ENCODE assay signal across 8 mouse cellular contexts in the genomic region with DNA sequence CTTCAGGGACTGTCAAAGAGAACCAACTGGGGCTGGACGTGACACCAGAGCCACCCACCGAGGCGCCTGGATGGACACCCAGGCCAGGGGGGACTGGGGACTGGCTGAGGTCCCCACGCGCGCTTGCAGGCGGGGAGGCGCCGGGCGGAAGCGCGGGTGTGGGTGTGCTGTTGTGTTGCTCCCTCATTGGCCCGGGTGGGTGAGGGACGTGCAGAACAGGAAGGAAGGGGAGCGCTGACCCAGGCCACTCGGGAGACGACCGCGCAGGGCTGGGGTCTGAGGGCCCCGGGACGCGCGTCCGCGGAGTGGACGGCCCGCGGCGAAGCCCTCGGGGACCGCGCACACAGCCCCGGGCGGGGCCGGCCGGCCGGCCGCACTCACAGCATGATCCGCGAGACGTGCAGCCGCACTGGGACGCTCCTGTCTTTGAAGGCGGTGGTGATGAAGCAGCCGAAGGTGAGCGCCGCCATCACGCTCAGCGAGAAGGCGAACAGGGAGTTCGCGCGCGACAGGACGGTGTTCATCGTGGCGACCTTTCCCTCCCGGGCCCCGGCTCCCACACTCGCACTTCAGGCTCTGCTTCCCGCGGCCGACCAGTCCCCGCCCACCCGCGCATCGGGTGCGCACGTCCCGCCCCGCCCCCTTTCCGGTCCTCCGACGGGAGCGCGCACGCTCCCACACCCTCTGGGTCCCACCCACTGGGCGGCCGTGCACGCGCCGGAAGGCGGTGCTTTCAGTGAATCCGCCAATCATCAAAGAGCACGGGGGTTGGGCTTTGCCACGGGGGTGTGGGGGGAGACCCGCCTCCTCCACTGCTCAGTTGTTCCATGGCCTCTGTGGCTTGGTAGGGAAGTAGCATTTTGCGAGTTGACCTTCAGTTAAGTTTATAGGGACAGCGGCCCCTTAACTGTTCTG. TPM values are rescaled to one million over a fixed set of nuclear protein-coding genes. Genes with fewer than 3 reads are reported as not detected.
DNase-seq lines count a peak whose midpoint lies in the region; ATAC-seq lines count a peak whose summit lies in the region.

A gene (plus strand): TSS at position 199 of the 915 bp plus-strand sequence.
A gene (minus strand): TSS at position 617 of the 915 bp plus-strand sequence.

- no peaks in the 10 kb centered on the region for H3K36me3 ChIP-seq in hindbrain, embryonic 16.5 days (ENCODE audit: control insufficient read depth, insufficient read depth, low read length)
- H3K36me3 ChIP-seq in macrophage (ENCODE audit: inconsistent target), result no peaks in the 10 kb centered on the region

- peak; percentile 96 for ATAC-seq in hindbrain, embryonic 16.5 days

- WGBS in hindbrain, embryonic 16.5 days, result under 1% methylated on average over 62 of the region's 89 CpGs
- under 1% methylated on average over 62 of the region's 89 CpGs for WGBS in macrophage (ENCODE audit: missing documents)

- H3K79me2 ChIP-seq in macrophage (ENCODE audit: inconsistent target), result peaks cover 46% of the 10 kb centered on the region

- H3K9ac ChIP-seq in hindbrain, embryonic 16.5 days (ENCODE audit: low read depth, low read length), result peak within 1 kb of the TSS; percentile 97

- DNase-seq in WW6 (ENCODE audit: low read depth, low spot score), result peak; percentile 84
- peak; percentile 91 to 97 for DNase-seq in cerebellum, postnatal 4 days (ENCODE audit: low spot score in 2 of 2)
- peak; percentile 95 for DNase-seq in gastrocnemius, adult 18-20 months (ENCODE audit: low spot score)
- DNase-seq in left cerebral cortex, adult 18-20 months (ENCODE audit: low spot score in 2 of 2), result peak; percentile 94 to 97
- peak; percentile 96 for DNase-seq in right cerebral cortex, adult 18-20 months
- DNase-seq in urinary bladder, postnatal 10 days (ENCODE audit: low spot score), result peak; percentile 80

- H3K4me3 ChIP-seq in hindbrain, embryonic 16.5 days (ENCODE audit: low read length), result peak within 1 kb of the TSS; percentile 88
- peak within 1 kb of the TSS; percentile 64 for H3K4me3 ChIP-seq in macrophage (ENCODE audit: inconsistent target)

- peak within 1 kb of the TSS; percentile 62 for H3K4me2 ChIP-seq in hindbrain, embryonic 16.5 days (ENCODE audit: low read length)

- H3K4me1 ChIP-seq in hindbrain, embryonic 16.5 days (ENCODE audit: control insufficient read depth, insufficient read depth, low read depth, low read length), result peaks cover 15% of the 10 kb centered on the region

- H3K9me3 ChIP-seq in hindbrain, embryonic 16.5 days (ENCODE audit: control insufficient read depth, low read length), result no peaks in the 10 kb centered on the region

- no peaks in the 10 kb centered on the region for H3K27me3 ChIP-seq in hindbrain, embryonic 16.5 days (replicated peaks; ENCODE audit: control insufficient read depth, insufficient read depth, low read length)

- peak within 1 kb of the TSS; percentile 93 for H3K27ac ChIP-seq in hindbrain, embryonic 16.5 days (ENCODE audit: low read depth, low read length)
- peak within 1 kb of the TSS; percentile 41 for H3K27ac ChIP-seq in macrophage

RNA-seq across cellular contexts. Expression of the first gene that starts in this region (rescaled TPM):
- 100 to 1,000 TPM; 176 to 323 TPM for total RNA-seq in gastrocnemius, adult 18-20 months (2021)
- 6.0 and 6.2 TPM in 2 replicates for polyA plus RNA-seq in hindbrain, embryonic 16.5 days (2015; fragmentation: Nextera tagmentation; extraction: Ambion mirVana)
- total RNA-seq in left cerebral cortex, adult 18-20 months (2021), result 1 to 10 TPM; 1.2 to 2.1 TPM
- total RNA-seq in macrophage (2018; cell fraction: chromatin; rRNA removed), result 1 to 10 TPM in 5 of 26 experiments, under 1 TPM in 2, not detected in 19; 0.50 to 4.0 (median 1.4) TPM
- under 1 TPM in 22 of 26 experiments, not detected in 4; 0.06 to 0.65 (median 0.26) TPM for total RNA-seq in macrophage (2018; cell fraction: cytosol; rRNA removed)
- total RNA-seq in macrophage (2018; cell fraction: nucleus; rRNA removed), result 1 to 10 TPM in 6 of 26 experiments, under 1 TPM in 2, not detected in 18; 0.36 to 3.4 (median 2.2) TPM
- polyA plus RNA-seq in macrophage (2018), result 0.14 to 0.90 TPM in 2 of 3 replicates, not detected in the other

RNA-seq across cellular contexts. Expression of the second gene that starts in this region (rescaled TPM):
- total RNA-seq in gastrocnemius, adult 18-20 months (2021), result 10 to 100 TPM; 24.0 to 29.4 TPM
- 48.5 and 49.4 TPM in 2 replicates for polyA plus RNA-seq in hindbrain, embryonic 16.5 days (2015; fragmentation: Nextera tagmentation; extraction: Ambion mirVana)
- total RNA-seq in left cerebral cortex, adult 18-20 months (2021), result 10 to 100 TPM; 71.9 to 76.7 TPM
- total RNA-seq in macrophage (2018; cell fraction: chromatin; rRNA removed), result 10 to 100 TPM in 17 of 26 experiments, 1 to 10 TPM in 9; 4.9 to 32.4 (median 12.9) TPM
- 10 to 100 TPM; 46.9 to 85.8 (median 61.2) TPM for total RNA-seq in macrophage (2018; cell fraction: cytosol; rRNA removed)
- 10 to 100 TPM; 17.7 to 92.8 (median 49.8) TPM for total RNA-seq in macrophage (2018; cell fraction: nucleus; rRNA removed)
- 56.6 to 88.1 TPM (median 62.2 TPM) in 3 replicates for polyA plus RNA-seq in macrophage (2018)

Comparison
In these comparisons a context has a peak if more than half of its experiments do, and no peak if none do; other contexts are left out.
1. Peak in every context shown above with its lines: DNase-seq, ATAC-seq, H3K4me3 ChIP-seq and H3K27ac ChIP-seq.
2. RNA of the first gene that starts in this region (total RNA-seq): 176 to 323 TPM in gastrocnemius, adult 18-20 months; 1.2 to 2.1 TPM in left cerebral cortex, adult 18-20 months; every median in the first group is over 10 times any median in the second.